Mouse (Mus musculus) C2C12 (cell line): ENCODE data around the gene Zfp143.
A peak's percentile ranks its signal among the peaks of the same experiment; 100 is the strongest.

Source experiments
- CTCF ChIP-seq: IDR thresholded peaks from one replicate; pipeline ENCODE4 v1.5.1; 2011; ENCODE audit not compliant: control insufficient read depth, insufficient read depth, insufficient read length
- MAX ChIP-seq: IDR thresholded peaks from one replicate; pipeline ENCODE4 v1.6.1; 2011; ENCODE audit warnings: mild to moderate bottlenecking, control low read depth
- MYOG ChIP-seq: IDR thresholded peaks from one replicate; pipeline ENCODE4 v1.6.1; 2011; ENCODE audit not compliant: control insufficient read depth, insufficient read length; ENCODE audit errors: extremely low read depth

- TF ChIP-seq MYOG (no peak), CTCF (no peak), MAX (peak; percentile 12)
These were observed 61.8 kb downstream of the Zfp143 start for GRCm38 (mm10) chr7:110122565-110123422.
